Mouse (Mus musculus) heart, postnatal 25 days (tissue): ENCODE data around the gene Cbx5. TPM values are rescaled to one million over a fixed set of nuclear protein-coding genes. Genes with fewer than 3 reads are reported as not detected.
"Not testable (repeated sequence)": the region's sequence is repeated elsewhere in the genome, so short reads cannot be mapped to it uniquely, and the experiment has no call there.

Experiments
- DNase-seq: peaks from one replicate; pipeline ENCODE4 v3.0.0; 2022; ENCODE audit warnings: low spot score
- intact Hi-C: fragments of 180-260 bp; cut with DNase I; formaldehyde crosslinking; loops from one replicate; pipeline ENCODE4 v1.15.1; 2025
- total RNA-seq, 2 experiments: library from RNA; stranded (reverse); gene quantifications; 2 replicates each; pipeline ENCODE4 v1.2.3; 2021

Cbx5 gene
- total RNA-seq, 2 experiments from 2014 or later: 55.9 to 63.9 TPM

GRCm38 (mm10) chr15:103253352-103253751, 13.7 kb upstream of the Cbx5 start:
- intact Hi-C loops: loop anchor here (10.0 kb wide), 1 partner anchor 51 kb away; no protein-coding TSS in a partner anchor
- DNase-seq: no peak

- intact Hi-C loops: loop anchor here (10.0 kb wide), 1 partner anchor 52 kb away; no protein-coding TSS in a partner anchor
- no peak for DNase-seq
Observed at GRCm38 (mm10) chr15:103252660-103253059, 13.0 kb upstream of the Cbx5 start.

GRCm38 (mm10) chr15:103251595-103251994, 12.0 kb upstream of the Cbx5 start:
- intact Hi-C loops: loop anchor here (2.0 to 10.0 kb wide), 2 partner anchors 27 to 53 kb away; no protein-coding TSS in a partner anchor
- no peak for DNase-seq

- no peak for DNase-seq
- intact Hi-C loops: loop anchor here (2.0 to 10.0 kb wide), 2 partner anchors 29 to 55 kb away; no protein-coding TSS in a partner anchor
Observed at GRCm38 (mm10) chr15:103250195-103250740, 10.7 kb upstream of the Cbx5 start.

- not testable (repeated sequence) for DNase-seq
- intact Hi-C loops: loop anchor here (5.0 kb wide), 1 partner anchor 42 kb away; no protein-coding TSS in a partner anchor
Observed at GRCm38 (mm10) chr15:103249511-103249910, 9.9 kb upstream of the Cbx5 start.

- intact Hi-C loops: loop anchor here (5.0 kb wide), 1 partner anchor 41 kb away; no protein-coding TSS in a partner anchor
- DNase-seq: no peak
Observed at GRCm38 (mm10) chr15:103248401-103249313, 9.0 kb upstream of the Cbx5 start.

GRCm38 (mm10) chr15:103247782-103248400, 8.3 kb upstream of the Cbx5 start:
- DNase-seq: no peak
- intact Hi-C loops: loop anchor here (5.0 kb wide), 1 partner anchor 41 kb away; no protein-coding TSS in a partner anchor

- intact Hi-C loops: loop anchor here (5.0 kb wide), 1 partner anchor 40 kb away; no protein-coding TSS in a partner anchor
Observed at GRCm38 (mm10) chr15:103247078-103247781, 7.6 kb upstream of the Cbx5 start.

GRCm38 (mm10) chr15:103245616-103246015, 6.0 kb upstream of the Cbx5 start:
- DNase-seq: no peak
- intact Hi-C loops: loop anchor here (5.0 kb wide), 1 partner anchor 38 kb away; no protein-coding TSS in a partner anchor

More at GRCm38 (mm10) chr15:103247078-103247781, 7.6 kb upstream of the Cbx5 start:
- DNase-seq: no peak

GRCm38 (mm10) chr15:103242885-103243284, 3.3 kb upstream of the Cbx5 start:
- DNase-seq: no peak
- intact Hi-C loops: no loop called here

GRCm38 (mm10) chr15:103241071-103242018, 1.7 kb upstream of the Cbx5 start:
- DNase-seq, intact Hi-C loops: not testable (repeated sequence)

GRCm38 (mm10) chr15:103240160-103241028, 778 bp upstream of the Cbx5 start, which contains the start of gene Hnrnpa1:
Hnrnpa1 (plus strand) TSS chr15:103240432.
- intact Hi-C loops: no loop called here
- peak; percentile 93 for DNase-seq

GRCm38 (mm10) chr15:103239130-103239684, 409 bp downstream of the Cbx5 start:
- intact Hi-C loops: no loop called here

GRCm38 (mm10) chr15:103237295-103237694, 2.3 kb downstream of the Cbx5 start:
- intact Hi-C loops: no loop called here
- no peak for DNase-seq

More at GRCm38 (mm10) chr15:103239130-103239684, 409 bp downstream of the Cbx5 start:
- DNase-seq: peak; percentile 87

GRCm38 (mm10) chr15:103233119-103233518, 6.5 kb downstream of the Cbx5 start:
- intact Hi-C loops: no loop called here

GRCm38 (mm10) chr15:103228904-103229303, 10.7 kb downstream of the Cbx5 start:
- intact Hi-C loops: no loop called here

More at GRCm38 (mm10) chr15:103233119-103233518, 6.5 kb downstream of the Cbx5 start:
- no peak for DNase-seq

GRCm38 (mm10) chr15:103227572-103227971, 12.0 kb downstream of the Cbx5 start:
- intact Hi-C loops: no loop called here
- DNase-seq: no peak

More at GRCm38 (mm10) chr15:103228904-103229303, 10.7 kb downstream of the Cbx5 start:
- DNase-seq: no peak
